ENCODE assay signal across 22 mouse cellular contexts in the genomic region with DNA sequence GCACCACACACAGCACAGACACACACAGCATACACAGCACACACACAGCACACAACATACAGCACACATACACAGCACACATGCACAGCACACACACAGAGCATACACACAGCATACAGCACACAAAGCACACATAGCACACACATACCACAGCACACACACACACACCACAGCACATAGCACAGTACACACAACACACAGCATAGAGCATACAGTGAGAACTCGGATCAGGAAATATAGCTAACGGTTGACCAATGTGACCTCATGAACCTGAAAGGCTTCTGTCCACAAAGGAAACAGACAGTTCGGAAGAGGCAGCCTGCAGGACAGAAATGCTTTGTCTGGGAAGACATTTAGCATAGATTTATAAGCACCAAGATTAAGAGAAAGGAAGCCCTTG.
DNase-seq lines count a peak whose midpoint lies in the region; ATAC-seq and TF ChIP-seq lines count a peak whose summit lies in the region.
"Had no signal": no experiment of that assay in that cellular context is flagged by ENCODE, and none has a peak within 500 bp of the region (broad histone marks: within the 10 kb centered on the region; RNA-seq: fewer than 3 reads in every experiment).

No protein-coding gene starts in this region.

- H3ac ChIP-seq in myocyte (ENCODE audit: control insufficient read depth, insufficient read length) = peak overlapping the region; percentile 49

- no peaks in the 10 kb centered on the region for H3K9me3 ChIP-seq in heart, embryonic 10.5 days
- no peaks in the 10 kb centered on the region for H3K9me3 ChIP-seq in neural tube, embryonic 11.5 days (ENCODE audit: control insufficient read depth, low read length)
- H3K9me3 ChIP-seq: embryonic facial prominence, embryonic 13.5 days; forebrain, embryonic 12.5 days; limb, embryonic 15.5 days had no signal

- peak; percentile 51 for DNase-seq in heart, embryonic 10.5 days (ENCODE audit: low spot score)
- no peak for DNase-seq in heart, postnatal 25 days (ENCODE audit: low spot score)
- DNase-seq in kidney, postnatal 14 days = peak; percentile 11
- DNase-seq in kidney, postnatal 36 days = no peak
- DNase-seq in neural tube, embryonic 11.5 days (ENCODE audit: low spot score) = peak; percentile 11
- no peak for DNase-seq in neural tube, embryonic 10.5 days (ENCODE audit: extremely low spot score, low spot score)
- DNase-seq in cerebellum, adult 2 months = no peak
- DNase-seq: adrenal gland, postnatal 36 days; cerebellum, adult 9-11 months; gastrocnemius, postnatal 36 days; heart, postnatal 10 days; lung, embryonic 14.5 days; thymus, postnatal 36 days had no signal

- no peaks in the 10 kb centered on the region for H3K79me2 ChIP-seq in myocyte (ENCODE audit: control insufficient read depth, insufficient read depth)

- 65% methylated on average over 3 of the region's 3 CpGs for WGBS in heart, embryonic 10.5 days
- WGBS in neural tube, embryonic 11.5 days = 62% methylated on average over 3 of the region's 3 CpGs
- WGBS in cerebellum, adult 2 months = 86% methylated on average over 3 of the region's 3 CpGs

- no peak overlapping the region for H3K9ac ChIP-seq in neural tube, embryonic 11.5 days (ENCODE audit: low read length)
- H3K9ac ChIP-seq: embryonic facial prominence, embryonic 13.5 days; forebrain, embryonic 12.5 days; limb, embryonic 15.5 days; lung, embryonic 14.5 days had no signal

- no peak for TF ChIP-seq CTCF in cerebellum, adult 2 months (IDR thresholded peaks at IDR 0.05; ENCODE audit: borderline replicate concordance, insufficient read depth, low read depth, low read length)

- intact Hi-C loops in heart, postnatal 25 days (cut with DNase I) = no loop called here

- H3K27me3 ChIP-seq in heart, embryonic 10.5 days (ENCODE audit: insufficient read depth, poor library complexity, severe bottlenecking) = no peaks in the 10 kb centered on the region
- H3K27me3 ChIP-seq in neural tube, embryonic 11.5 days (ENCODE audit: control insufficient read depth, insufficient read depth, low read length) = no peaks in the 10 kb centered on the region
- H3K27me3 ChIP-seq in myocyte (ENCODE audit: control insufficient read depth, insufficient read depth, insufficient read length) = no peaks in the 10 kb centered on the region
- no peaks in the 10 kb centered on the region for H3K27me3 ChIP-seq in cerebellum, adult 2 months (ENCODE audit: control insufficient read depth, insufficient read depth, low read length)
- H3K27me3 ChIP-seq: embryonic facial prominence, embryonic 13.5 days; forebrain, embryonic 12.5 days; limb, embryonic 15.5 days; Patski had no signal

- no peak overlapping the region for H3K27ac ChIP-seq in heart, embryonic 10.5 days
- H3K27ac ChIP-seq in neural tube, embryonic 11.5 days (ENCODE audit: low read depth, low read length) = no peak overlapping the region
- no peak overlapping the region for H3K27ac ChIP-seq in cerebellum, adult 2 months (ENCODE audit: insufficient read depth, low read length)
- H3K27ac ChIP-seq: embryonic facial prominence, embryonic 13.5 days; forebrain, embryonic 12.5 days; hindbrain, postnatal 0 days; left cerebral cortex, adult 2 months; limb, embryonic 15.5 days had no signal

- no peaks in the 10 kb centered on the region for H3K36me3 ChIP-seq in heart, embryonic 10.5 days
- no peaks in the 10 kb centered on the region for H3K36me3 ChIP-seq in neural tube, embryonic 11.5 days (ENCODE audit: control insufficient read depth, insufficient read depth, low read length)
- H3K36me3 ChIP-seq in myocyte (ENCODE audit: control insufficient read depth, insufficient read depth) = no peaks in the 10 kb centered on the region
- H3K36me3 ChIP-seq: embryonic facial prominence, embryonic 13.5 days; forebrain, embryonic 12.5 days; limb, embryonic 15.5 days had no signal

- no peak for ATAC-seq in neural tube, embryonic 11.5 days (ENCODE audit: insufficient read depth, low FRiP score, low TSS enrichment)
- ATAC-seq: hindbrain, postnatal 0 days; intestine, embryonic 16.5 days; Patski had no signal

- no peak overlapping the region for H3K4me2 ChIP-seq in neural tube, embryonic 11.5 days (ENCODE audit: low read depth)
- no peak overlapping the region for H3K4me2 ChIP-seq in myocyte (ENCODE audit: low read depth)
- H3K4me2 ChIP-seq: embryonic facial prominence, embryonic 13.5 days; forebrain, embryonic 12.5 days; limb, embryonic 15.5 days; lung, embryonic 14.5 days had no signal

- peaks cover 10% of the 10 kb centered on the region for H3K4me1 ChIP-seq in heart, embryonic 10.5 days
- H3K4me1 ChIP-seq in neural tube, embryonic 11.5 days (ENCODE audit: control insufficient read depth, insufficient read depth, low read length) = peaks cover 3% of the 10 kb centered on the region; the same call in 1 of the 2 replicates
- no peaks in the 10 kb centered on the region for H3K4me1 ChIP-seq in cerebellum, adult 2 months (ENCODE audit: control insufficient read depth, insufficient read depth, low read length)
- H3K4me1 ChIP-seq: embryonic facial prominence, embryonic 13.5 days; forebrain, embryonic 12.5 days; limb, embryonic 15.5 days had no signal

- no peak overlapping the region for H3K4me3 ChIP-seq in heart, embryonic 10.5 days
- H3K4me3 ChIP-seq in neural tube, embryonic 11.5 days (ENCODE audit: low read depth, low read length) = no peak overlapping the region
- no peak overlapping the region for H3K4me3 ChIP-seq in myocyte
- no peak overlapping the region for H3K4me3 ChIP-seq in cerebellum, adult 2 months (replicated peaks; ENCODE audit: insufficient read depth, low read depth, low read length)
- H3K4me3 ChIP-seq: embryonic facial prominence, embryonic 13.5 days; erythroblast, embryonic 14.5 days; forebrain, embryonic 12.5 days; left cerebral cortex, adult 2 months; limb, embryonic 15.5 days had no signal

- no peak for TF ChIP-seq POLR2A in myocyte (IDR thresholded peaks at IDR 0.05; ENCODE audit: insufficient read length, low read depth)
- no peak for TF ChIP-seq POLR2A in cerebellum, adult 2 months (IDR thresholded peaks at IDR 0.05; ENCODE audit: borderline replicate concordance, insufficient read depth, low read length)

TF ChIP-seq in myocyte, 11 proteins besides CTCF, POLR2A, EP300 and RAD21:
- TF ChIP-seq SRF (IDR thresholded peaks at IDR 0.05; ENCODE audit: control insufficient read depth, insufficient read length, low read depth) (no peak), POLR2AphosphoS2 (IDR thresholded peaks at IDR 0.05; ENCODE audit: insufficient read length, low read depth) (no peak)

Comparison
In these comparisons a context has a peak if more than half of its experiments do, and no peak if none do; other contexts are left out.
1. DNase-seq: peak in heart, embryonic 10.5 days (single experiment), kidney, postnatal 14 days (single experiment) and neural tube, embryonic 11.5 days (single experiment); none in heart, postnatal 25 days (single experiment), kidney, postnatal 36 days (0 of 2), neural tube, embryonic 10.5 days (single experiment) and cerebellum, adult 2 months (0 of 2).